Mouse (Mus musculus): ENCODE results near the gene Olfr424.

GRCm38 (mm10) chr1:174171537-174171936 is 40.2 kb downstream of the Olfr424 start:
- TF ChIP-seq CTCF (IDR thresholded peaks at IDR 0.05; ENCODE audit: extremely low read depth, insufficient read depth, low read length) (no peak), POLR2A (IDR thresholded peaks at IDR 0.05; ENCODE audit: extremely low read depth, insufficient read depth, low read length) (no peak)

All from cortical plate, adult 2 months (tissue).